Mouse (Mus musculus): ENCODE measurements around the gene Psmc6. TPM values are rescaled to one million over a fixed set of nuclear protein-coding genes. Genes with fewer than 3 reads are reported as not detected.

Psmc6 gene
- total RNA-seq, 2 experiments from 2014 or later: 119 to 125 TPM

DNA sequence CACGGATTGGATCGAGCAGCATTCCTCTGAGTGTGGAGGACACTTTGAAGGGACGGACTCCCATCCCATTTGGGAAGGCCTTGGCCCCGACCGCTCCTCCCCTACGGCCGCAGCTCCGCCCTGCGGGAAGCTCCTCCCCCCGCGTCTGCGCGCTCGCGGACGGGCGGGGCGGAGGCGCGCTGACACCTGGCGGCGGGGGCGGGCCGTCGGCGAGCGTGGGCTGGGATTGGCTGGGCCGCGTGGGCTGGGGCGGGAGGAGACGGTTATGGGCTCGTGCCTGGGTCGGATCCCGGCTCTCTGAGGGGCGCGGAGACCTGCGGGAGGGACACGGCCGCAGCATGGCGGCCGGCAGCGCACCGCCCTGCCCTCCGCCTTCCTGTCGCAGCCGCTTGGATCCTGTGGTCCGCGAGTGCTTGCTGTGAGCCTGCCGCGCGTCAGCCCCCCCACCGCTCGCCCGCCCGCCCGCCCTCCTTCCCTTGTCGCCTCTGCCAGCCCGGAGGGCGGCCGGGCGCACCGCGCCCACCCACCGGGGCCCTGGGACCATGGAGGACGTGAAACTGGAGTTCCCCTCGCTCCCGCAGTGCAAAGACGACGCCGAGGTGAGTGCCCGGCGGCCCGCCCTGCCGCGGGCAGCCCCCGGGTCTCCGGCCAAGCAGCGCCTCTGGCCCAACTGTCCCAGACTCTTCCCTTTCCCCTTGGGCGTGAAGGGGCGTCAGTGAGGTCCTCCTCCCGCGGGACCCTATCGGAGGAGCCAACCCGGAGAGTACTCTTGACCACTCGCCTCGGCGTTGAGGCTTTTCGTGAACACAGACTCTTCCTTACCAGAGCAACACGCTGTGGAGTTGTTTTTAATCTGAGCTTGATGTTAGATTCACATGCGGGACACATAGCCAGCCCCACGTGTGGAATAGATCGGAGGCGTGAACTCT is 21.6 kb downstream of the Psmc6 start, which contains the start of gene Styx:
Styx (plus strand) TSS at position 163 of the 929 bp plus-strand sequence.
- peak; percentile 97 for DNase-seq

DNA sequence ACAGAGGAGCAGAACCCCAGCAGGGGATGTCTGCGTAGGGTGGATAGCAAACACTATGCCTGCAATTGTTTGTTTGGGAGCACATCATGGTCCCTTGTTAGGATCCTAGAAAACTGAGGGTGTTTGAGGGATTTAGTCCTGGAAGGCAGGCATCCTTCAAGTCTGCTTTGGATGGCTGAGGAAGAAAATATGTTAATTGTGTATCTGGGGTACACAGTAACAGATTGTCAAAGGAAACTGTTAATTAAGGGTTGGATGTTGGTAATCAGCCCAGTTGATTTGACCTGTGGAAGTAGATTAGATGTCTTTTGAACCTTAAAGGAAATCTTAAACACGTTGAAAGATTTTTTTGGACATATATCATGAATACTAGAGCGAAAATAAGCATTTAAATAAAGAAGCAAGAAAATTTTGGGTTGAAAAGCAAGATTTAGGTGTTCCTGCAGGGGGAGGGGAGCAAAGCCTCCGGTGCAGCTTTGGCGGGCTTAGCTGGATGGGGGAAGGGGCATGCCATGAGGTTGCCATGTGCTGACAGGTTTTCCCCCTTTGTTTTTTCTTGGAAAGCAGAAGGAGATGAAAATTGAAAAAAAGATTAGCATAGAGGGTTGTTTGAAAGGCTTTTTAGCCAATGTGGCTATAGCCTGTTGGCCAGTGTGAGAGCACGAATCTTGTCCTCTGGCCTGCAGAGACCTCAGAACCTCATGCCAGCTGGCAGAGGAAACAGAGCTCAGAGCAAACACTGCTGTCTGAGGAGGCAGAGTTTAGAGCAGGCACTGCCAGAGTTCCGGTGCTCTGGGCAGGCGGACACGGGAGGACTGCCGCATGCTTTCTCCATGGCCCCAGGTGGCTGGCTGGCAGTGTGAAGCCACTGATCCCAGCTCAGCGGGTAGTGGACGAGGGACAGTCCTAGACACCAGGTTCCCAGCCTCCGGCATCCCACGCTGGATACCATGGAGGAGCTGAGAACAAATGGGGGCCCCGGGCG is 34.9 kb downstream of the Psmc6 start:
- DNase-seq: peak; percentile 50

- no peak for DNase-seq
Measured at GRCm38 (mm10) chr14:45365196-45365587, 35.6 kb downstream of the Psmc6 start.

GRCm38 (mm10) chr14:45378771-45379170 is 49.2 kb downstream of the Psmc6 start:
- no peak for DNase-seq

- no peak for DNase-seq
Measured at GRCm38 (mm10) chr14:45380756-45381155, 51.2 kb downstream of the Psmc6 start.

- no peak for DNase-seq
Measured at GRCm38 (mm10) chr14:45382912-45383311, 53.3 kb downstream of the Psmc6 start.

DNA sequence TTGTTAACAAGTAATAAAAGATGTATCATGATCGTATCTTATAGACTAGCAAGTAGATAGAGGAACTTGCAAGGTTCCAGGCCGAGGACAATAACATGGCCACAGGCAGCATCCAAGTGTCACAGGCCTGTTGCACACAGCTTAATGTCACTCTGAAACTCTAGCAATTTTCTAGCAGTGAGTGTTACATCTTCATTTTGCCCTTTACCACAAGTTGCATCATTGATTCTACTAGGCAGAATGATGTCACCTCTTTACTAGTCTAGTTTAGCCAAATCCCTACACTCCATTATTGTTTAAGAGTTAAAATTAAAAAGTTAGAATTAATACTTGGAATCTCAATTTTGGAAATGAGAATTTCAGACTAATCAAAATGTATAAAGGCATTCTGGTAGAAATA is 56.0 kb downstream of the Psmc6 start:
- no peak for DNase-seq

GRCm38 (mm10) chr14:45387480-45387879 is 57.9 kb downstream of the Psmc6 start:
- no peak for DNase-seq

- peak; percentile 94 for DNase-seq
Measured at GRCm38 (mm10) chr14:45388345-45389181, 59.0 kb downstream of the Psmc6 start.

DNA sequence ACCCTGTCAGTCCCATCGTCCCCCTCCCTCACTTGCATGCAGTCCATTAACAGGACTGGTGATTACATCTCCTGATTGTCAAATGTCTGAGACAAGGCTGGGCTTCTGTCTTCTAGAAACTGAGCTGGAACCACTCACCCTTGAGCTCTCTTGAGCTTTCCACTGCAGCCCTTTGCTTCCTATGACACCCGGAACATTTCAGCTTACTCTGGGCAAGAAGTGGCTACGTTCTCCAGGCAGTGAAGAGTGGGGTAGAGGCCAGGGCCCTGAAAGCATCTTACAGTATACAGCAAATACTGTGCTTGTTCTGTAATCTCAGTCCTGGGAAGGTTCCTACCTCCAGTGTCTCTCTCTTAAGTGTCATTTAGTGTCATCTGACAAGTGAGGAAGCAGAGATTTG is 59.6 kb downstream of the Psmc6 start:
- no peak for DNase-seq

Other genes starting within 250 kb of the Psmc6 start
- gene Gpr137c, start 110.1 kb upstream of the Psmc6 start, total RNA-seq (2021): 1 to 10 TPM; 1.6 to 2.3 TPM
- gene Txndc16, start 109.5 kb upstream of the Psmc6 start, total RNA-seq (2021): 1 to 10 TPM; 8.3 to 9.8 TPM
- 10 to 100 TPM in 1 of 2 experiments, 1 to 10 TPM in 1; 9.2 to 13.9 TPM for gene Ero1l, start 11.0 kb upstream of the Psmc6 start, total RNA-seq (2021)
- gene Styx, start 21.3 kb downstream of the Psmc6 start, total RNA-seq (2021): 10 to 100 TPM; 60.3 to 61.5 TPM
- gene Gnpnat1, start 75.1 kb downstream of the Psmc6 start, total RNA-seq (2021): 10 to 100 TPM; 11.5 to 14.8 TPM
- gene Fermt2, start 200.3 kb downstream of the Psmc6 start, total RNA-seq (2021): 100 to 1,000 TPM; 207 to 241 TPM